Mouse (Mus musculus) midbrain, postnatal 0 days (tissue): Measurements from ENCODE around the gene Lancl1. TPM values are rescaled to one million over a fixed set of nuclear protein-coding genes. Genes with fewer than 3 reads are reported as not detected.

ENCODE experiments used
- ATAC-seq: fragments of 200-750 bp; cut with Nextera tagmentation; 2 replicates; pipeline ENCODE4 v1.8.0; 2017; ENCODE audit warnings: moderate number of reproducible peaks, mild to moderate bottlenecking, moderate TSS enrichment, moderate library complexity; ENCODE audit not compliant: low FRiP score
- DNase-seq: peaks from one replicate; pipeline ENCODE4 v3.0.0-alpha.2; 2015; ENCODE audit warnings: low spot score
- H3K27ac ChIP-seq: fragments of 300-500 bp; sonication (generic); 2 replicates; pipeline ENCODE4 v1.5.1; 2014; ENCODE audit warnings: low read depth, mild to moderate bottlenecking, low read length, mixed read lengths
- H3K27me3 ChIP-seq: fragments of 300-500 bp; sonication (generic); 2 replicates; pipeline ENCODE4 v1.6.1; 2014; ENCODE audit warnings: low read length, control low read depth, mixed read lengths; ENCODE audit not compliant: insufficient read depth
- H3K36me3 ChIP-seq: fragments of 300-500 bp; sonication (generic); 2 replicates; pipeline ENCODE4 v1.6.1; 2014; ENCODE audit warnings: low read length, control low read depth, mixed read lengths; ENCODE audit not compliant: insufficient read depth
- H3K4me1 ChIP-seq: fragments of 300-500 bp; sonication (generic); 2 replicates; pipeline ENCODE4 v1.6.1; 2014; ENCODE audit warnings: mild to moderate bottlenecking, control low read depth, antibody characterized with exemption, low read length, mixed read lengths; ENCODE audit not compliant: insufficient read depth
- H3K4me2 ChIP-seq: fragments of 300-500 bp; sonication (generic); 2 replicates; pipeline ENCODE4 v1.6.1; 2014; ENCODE audit warnings: low read depth, mild to moderate bottlenecking, low read length, mixed read lengths; ENCODE audit not compliant: poor library complexity, severe bottlenecking
- H3K4me3 ChIP-seq: fragments of 300-500 bp; sonication (generic); 2 replicates; pipeline ENCODE4 v1.5.1; 2014; ENCODE audit warnings: low read depth, mild to moderate bottlenecking, low read length, moderate library complexity
- H3K9ac ChIP-seq: fragments of 300-500 bp; sonication (generic); replicated peaks from 2 replicates; pipeline ENCODE4 v1.6.1; 2014; ENCODE audit warnings: mild to moderate bottlenecking, low read length, moderate library complexity, mixed read lengths; ENCODE audit not compliant: poor library complexity, severe bottlenecking
- H3K9me3 ChIP-seq: fragments of 300-500 bp; sonication (generic); 2 replicates; pipeline ENCODE4 v1.6.1; 2016; ENCODE audit warnings: low read length, control low read depth
- CTCF ChIP-seq: IDR thresholded peaks from 2 replicates; pipeline ENCODE4 v1.5.1; 2016; ENCODE audit warnings: antibody characterized with exemption, mild to moderate bottlenecking
- WGBS: fragments of 180-500 bp; shearing (Covaris S2); extraction: QIAGEN DNeasy Blood & Tissue Kit; methylation state at CpG from one replicate; pipeline ENCODE4 v1.1.7; 2014; 5-methylcytosine and 5-hydroxymethylcytosine counted together
- polyA plus RNA-seq: library from polyadenylated mRNA; unstranded; fragments of >200 nt; fragmentation: Nextera tagmentation; extraction: Ambion mirVana; gene quantifications from 2 replicates; pipeline ENCODE4 v1.2.1, GENCODE M21; 2015
- total RNA-seq: library from RNA; depleted of rRNA; stranded (reverse); fragments of >200 nt; gene quantifications from 2 replicates; pipeline ENCODE4 v1.2.3, GENCODE M21; 2014

Gene Lancl1
- total and polyA plus RNA-seq, 2 experiments from 2014 or later: 127 to 187 TPM

DNA sequence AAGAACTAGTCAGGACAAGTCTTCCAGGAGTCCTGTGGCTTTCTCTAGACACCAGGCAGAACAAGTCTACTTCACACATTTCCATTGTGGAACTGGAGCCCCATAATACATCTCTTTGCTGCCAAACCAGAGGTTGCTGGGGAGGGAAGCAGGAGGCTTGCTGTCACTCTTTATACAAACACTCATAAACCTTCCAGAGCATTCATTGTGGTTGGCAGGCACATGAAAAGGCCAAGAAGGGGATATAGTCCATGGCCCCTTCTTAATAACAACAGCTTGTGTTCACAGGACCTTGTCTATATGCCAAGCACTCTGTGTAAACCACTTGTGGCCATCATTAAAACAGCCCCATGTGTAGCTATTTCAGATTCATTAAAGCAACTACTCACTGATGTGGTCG lies 6.4 kb upstream of the Lancl1 start:
- Histone ChIP-seq H3K9ac (no peak overlapping the region), H3K9me3 (no peaks in the 10 kb centered on the region), H3K36me3 (no peaks in the 10 kb centered on the region), H3K27me3 (no peaks in the 10 kb centered on the region), H3K27ac (no peak overlapping the region), H3K4me3 (no peak overlapping the region), H3K4me2 (no peak overlapping the region), H3K4me1 (no peaks in the 10 kb centered on the region)
- TF ChIP-seq CTCF: no peak
- DNase-seq (no peak), ATAC-seq (no peak)
- 67% methylated on average over 1 of the region's 1 CpGs for WGBS

DNA sequence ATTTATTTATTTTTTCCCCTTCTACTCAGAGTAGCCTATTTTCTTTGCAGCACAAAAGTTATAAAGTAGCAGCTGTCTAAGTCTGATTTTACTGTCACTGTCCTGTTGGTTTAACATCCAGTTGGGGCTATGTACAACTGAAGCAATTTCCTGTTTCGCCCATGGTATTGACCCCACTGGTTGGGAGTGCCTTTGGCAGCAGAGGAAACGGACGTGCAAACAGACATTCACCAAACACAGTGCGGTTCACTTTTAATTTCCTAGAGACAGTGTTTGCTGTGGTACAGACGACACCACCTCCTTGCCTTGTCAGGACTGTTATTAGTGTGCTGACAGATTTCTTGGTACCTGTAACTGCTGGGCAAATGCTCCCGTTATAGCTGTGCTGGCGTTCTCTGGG lies 3.9 kb upstream of the Lancl1 start:
- WGBS: 85% methylated on average over 7 of the region's 7 CpGs
- TF ChIP-seq CTCF: no peak
- no peak overlapping the region for H3K4me2 ChIP-seq
- no peaks in the 10 kb centered on the region; the same call in 1 of the 2 replicates for H3K4me1 ChIP-seq
- DNase-seq: no peak
- no peaks in the 10 kb centered on the region for H3K9me3 ChIP-seq
- no peak overlapping the region for H3K9ac ChIP-seq
- ATAC-seq: no peak
- no peaks in the 10 kb centered on the region for H3K27me3 ChIP-seq
- no peaks in the 10 kb centered on the region for H3K36me3 ChIP-seq
- no peak overlapping the region for H3K4me3 ChIP-seq
- H3K27ac ChIP-seq: no peak overlapping the region

DNA sequence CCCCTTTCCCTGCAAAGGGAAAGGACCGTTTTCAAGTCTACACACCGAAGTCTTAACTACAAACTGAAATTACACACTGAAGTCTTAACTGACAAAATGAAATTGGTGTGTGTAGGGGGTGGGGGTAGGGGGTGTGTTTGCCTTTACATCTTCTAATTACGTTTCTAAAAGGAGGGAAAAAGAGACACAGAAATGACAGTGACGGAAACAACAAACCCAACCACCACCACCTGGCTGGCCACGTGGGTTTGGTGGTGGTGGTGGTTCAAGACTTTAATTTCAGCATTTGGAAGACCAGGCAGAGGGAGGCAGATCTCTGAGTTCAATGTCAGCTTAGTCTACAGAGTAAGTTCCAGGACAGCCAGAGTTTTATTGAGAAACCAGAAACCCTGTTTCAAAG lies 411 bp upstream of the Lancl1 start:
- TF ChIP-seq CTCF: no peak
- H3K4me2 ChIP-seq: peak overlapping the region; percentile 74
- peaks cover 7% of the 10 kb centered on the region for H3K36me3 ChIP-seq
- peak overlapping the region; percentile 94 for H3K4me3 ChIP-seq
- H3K27ac ChIP-seq: no peak overlapping the region
- H3K27me3 ChIP-seq: no peaks in the 10 kb centered on the region
- no peaks in the 10 kb centered on the region; the same call in 1 of the 2 replicates for H3K4me1 ChIP-seq
- 3% methylated on average over 5 of the region's 5 CpGs for WGBS
- no peaks in the 10 kb centered on the region for H3K9me3 ChIP-seq
- DNase-seq: no peak
- ATAC-seq: peak; percentile 20; the same call in 1 of the 2 replicates
- no peak overlapping the region for H3K9ac ChIP-seq

DNA sequence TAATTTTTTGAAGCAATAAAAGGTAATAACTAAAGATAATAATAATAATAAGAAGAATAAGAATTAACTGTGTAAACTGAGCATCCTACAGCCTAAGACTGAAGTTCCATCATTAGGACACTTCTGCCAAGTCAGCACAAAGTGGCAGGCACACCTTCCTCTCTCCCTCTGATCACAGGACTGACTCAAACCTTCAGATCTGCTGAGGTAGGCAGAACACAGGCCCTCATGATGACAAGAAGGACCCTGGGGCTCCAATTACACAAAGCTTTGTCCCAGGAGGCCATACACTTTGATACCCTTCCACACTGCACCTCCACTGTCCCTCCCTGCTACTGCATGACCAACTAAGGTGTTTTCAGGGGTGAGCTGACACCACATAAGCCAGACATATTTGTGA lies 1.5 kb downstream of the Lancl1 start:
- Histone ChIP-seq H3K4me3 (no peak overlapping the region), H3K27me3 (no peaks in the 10 kb centered on the region), H3K4me1 (no peaks in the 10 kb centered on the region; the same call in 1 of the 2 replicates), H3K4me2 (no peak overlapping the region), H3K36me3 (peaks cover 25% of the 10 kb centered on the region), H3K9me3 (no peaks in the 10 kb centered on the region), H3K27ac (no peak overlapping the region), H3K9ac (no peak overlapping the region)
- no peak for DNase-seq
- TF ChIP-seq CTCF: no peak
- ATAC-seq: no peak

DNA sequence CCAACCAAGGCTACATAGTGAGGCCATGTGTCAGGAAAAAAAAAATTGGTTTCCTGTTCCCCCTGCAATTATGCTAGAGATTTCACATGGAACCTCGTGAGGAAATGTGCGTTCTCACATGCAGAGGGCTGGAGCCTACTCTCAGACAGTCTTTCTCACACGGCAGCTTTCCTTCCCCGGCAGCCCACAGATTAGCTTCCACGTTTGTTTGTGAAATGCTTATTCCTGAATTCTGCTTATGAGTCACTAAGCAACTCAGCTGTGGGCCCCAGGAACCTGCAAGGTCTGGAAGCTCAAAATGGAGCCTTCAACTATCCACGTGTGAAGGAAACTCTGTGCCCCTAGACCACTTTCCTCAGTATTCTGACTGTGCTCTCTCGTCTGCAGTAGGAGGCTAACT lies 5.4 kb downstream of the Lancl1 start:
- Histone ChIP-seq H3K27me3 (no peaks in the 10 kb centered on the region), H3K36me3 (peaks cover 39% of the 10 kb centered on the region)
- ATAC-seq: no peak

DNA sequence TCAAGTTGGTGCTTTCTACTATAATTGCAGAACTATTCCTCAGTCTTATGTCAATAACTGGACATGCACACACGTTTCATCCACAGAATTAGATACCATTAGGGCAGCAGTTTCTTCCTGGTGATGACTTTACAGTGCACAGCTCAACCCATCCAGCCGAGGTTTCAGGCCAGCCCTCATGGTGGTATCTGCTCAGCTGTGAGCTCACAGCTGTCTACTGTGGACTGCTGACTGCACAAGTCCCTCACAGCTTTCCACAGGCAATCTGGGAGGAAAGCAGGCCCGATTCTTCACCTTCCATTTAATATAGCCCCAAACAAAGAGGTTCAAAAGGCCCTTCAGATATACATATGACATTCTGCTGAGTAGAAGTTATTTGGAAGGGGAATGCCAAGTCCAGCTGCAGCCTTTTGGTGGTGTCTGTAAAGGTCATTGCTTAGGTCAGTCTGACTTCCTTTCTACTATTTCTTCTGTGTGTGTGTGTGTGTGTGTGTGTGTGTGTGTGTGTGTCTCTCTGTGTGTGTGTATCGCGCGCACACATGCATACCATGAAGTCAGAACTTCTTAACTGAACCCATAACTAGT lies 11.7 kb downstream of the Lancl1 start:
- H3K36me3 ChIP-seq: peaks cover 32% of the 10 kb centered on the region
- H3K4me3 ChIP-seq: no peak overlapping the region
- H3K9ac ChIP-seq: no peak overlapping the region
- DNase-seq: no peak
- no peaks in the 10 kb centered on the region for H3K4me1 ChIP-seq
- H3K9me3 ChIP-seq: no peaks in the 10 kb centered on the region
- ATAC-seq: no peak
- no peak overlapping the region for H3K27ac ChIP-seq
- WGBS: 88% methylated on average over 6 of the region's 6 CpGs
- no peak for TF ChIP-seq CTCF
- no peaks in the 10 kb centered on the region for H3K27me3 ChIP-seq
- H3K4me2 ChIP-seq: no peak overlapping the region

More for the DNA sequence above, 5.4 kb downstream of the Lancl1 start:
- TF ChIP-seq CTCF: no peak
- Histone ChIP-seq H3K4me2 (no peak overlapping the region), H3K4me3 (no peak overlapping the region), H3K9ac (no peak overlapping the region), H3K4me1 (no peaks in the 10 kb centered on the region; the same call in 1 of the 2 replicates), H3K9me3 (no peaks in the 10 kb centered on the region), H3K27ac (no peak overlapping the region)
- WGBS: 92% methylated on average over 7 of the region's 7 CpGs
- no peak for DNase-seq
